ENCODE assay signal across 10 mouse cellular contexts in genomic region chr2:42661656-42662315, GRCm38 (mm10). TPM values are rescaled to one million over a fixed set of nuclear protein-coding genes. Genes with fewer than 3 reads are reported as not detected.
DNase-seq lines count a peak whose midpoint lies in the region; ATAC-seq lines count a peak whose summit lies in the region.
"Had no signal": no experiment of that assay in that cellular context is flagged by ENCODE, and none has a peak within 500 bp of the region (broad histone marks: within the 10 kb centered on the region; RNA-seq: fewer than 3 reads in every experiment).

No protein-coding gene starts in this region.

- H3K4me2 ChIP-seq in forebrain, embryonic 13.5 days, result no peak overlapping the region
- H3K4me2 ChIP-seq in forebrain, embryonic 15.5 days (replicated peaks), result no peak overlapping the region
- H3K4me2 ChIP-seq in midbrain, embryonic 13.5 days (replicated peaks), result no peak overlapping the region

- ATAC-seq in forebrain, embryonic 13.5 days, result peak; percentile 57; the same call in 1 of the 2 replicates
- no peak for ATAC-seq in forebrain, embryonic 15.5 days (replicated peaks)
- ATAC-seq in midbrain, embryonic 13.5 days, result 0 out of 2 replicates have a peak, but pooled peaks have one; percentile 66
- no peak for ATAC-seq in activated CD4-positive, CD25-positive, alpha-beta regulatory T cell, adult 4 months

- no peak overlapping the region for H3K4me3 ChIP-seq in forebrain, embryonic 13.5 days
- H3K4me3 ChIP-seq in forebrain, embryonic 15.5 days, result no peak overlapping the region
- H3K4me3 ChIP-seq in midbrain, embryonic 13.5 days (replicated peaks), result no peak overlapping the region

- DNase-seq in left cerebral cortex, postnatal 14 days (ENCODE audit: low spot score in 2 of 2), result peak; percentile 33 to 69
- no peak for DNase-seq in left cerebral cortex, adult 11 months (ENCODE audit: low spot score)
- peak; percentile 37 for DNase-seq in ZHBTc4 (ENCODE audit: low read depth, low spot score)
- no peak for DNase-seq in lung, postnatal 10 days
- DNase-seq: lung, postnatal 4 days had no signal

- H3K27ac ChIP-seq in forebrain, embryonic 13.5 days, result no peak overlapping the region
- H3K27ac ChIP-seq in forebrain, embryonic 15.5 days (replicated peaks), result no peak overlapping the region
- H3K27ac ChIP-seq in midbrain, embryonic 13.5 days, result no peak overlapping the region

- H3K27me3 ChIP-seq in forebrain, embryonic 13.5 days, result no peaks in the 10 kb centered on the region
- H3K27me3 ChIP-seq in forebrain, embryonic 15.5 days, result no peaks in the 10 kb centered on the region
- no peaks in the 10 kb centered on the region for H3K27me3 ChIP-seq in midbrain, embryonic 13.5 days

- no peaks in the 10 kb centered on the region for H3K9me3 ChIP-seq in forebrain, embryonic 13.5 days (replicated peaks)
- no peaks in the 10 kb centered on the region for H3K9me3 ChIP-seq in forebrain, embryonic 15.5 days
- no peaks in the 10 kb centered on the region for H3K9me3 ChIP-seq in midbrain, embryonic 13.5 days

- 35% methylated on average over 10 of the region's 10 CpGs for WGBS in forebrain, embryonic 13.5 days
- 30% methylated on average over 10 of the region's 10 CpGs for WGBS in forebrain, embryonic 15.5 days
- WGBS in midbrain, embryonic 13.5 days, result 32% methylated on average over 10 of the region's 10 CpGs

- intact Hi-C loops in left cerebral cortex, postnatal 14 days (cut with DNase I), result no loop called here

- no peak overlapping the region for H3K9ac ChIP-seq in forebrain, embryonic 13.5 days
- H3K9ac ChIP-seq in forebrain, embryonic 15.5 days (replicated peaks), result no peak overlapping the region
- H3K9ac ChIP-seq in midbrain, embryonic 13.5 days (replicated peaks), result no peak overlapping the region

- H3K4me1 ChIP-seq in forebrain, embryonic 13.5 days, result peaks cover 5% of the 10 kb centered on the region; the same call in 1 of the 2 replicates
- 0 out of 2 replicates have a peak, but pooled peaks cover 4% of the 10 kb centered on the region for H3K4me1 ChIP-seq in forebrain, embryonic 15.5 days
- H3K4me1 ChIP-seq in midbrain, embryonic 13.5 days (replicated peaks), result peaks cover 10% of the 10 kb centered on the region; the same call in 1 of the 2 replicates

- H3K36me3 ChIP-seq in forebrain, embryonic 13.5 days (ENCODE audit: poor library complexity, severe bottlenecking), result no peaks in the 10 kb centered on the region
- H3K36me3 ChIP-seq in forebrain, embryonic 15.5 days, result no peaks in the 10 kb centered on the region
- H3K36me3 ChIP-seq in midbrain, embryonic 13.5 days, result no peaks in the 10 kb centered on the region

RNA-seq across cellular contexts. Expression of gene Lrp1b, which starts 8.4 kb away (rescaled TPM):
- 6.4 and 8.7 TPM in 2 replicates for polyA plus RNA-seq in forebrain, embryonic 13.5 days (2015; fragmentation: Nextera tagmentation; extraction: Ambion mirVana)
- 9.1 and 10.7 TPM in 2 replicates for polyA plus RNA-seq in forebrain, embryonic 15.5 days (2015; fragmentation: Nextera tagmentation; extraction: Ambion mirVana)
- 10 to 100 TPM; 52.0 to 55.6 TPM for total RNA-seq in left cerebral cortex, postnatal 14 days (2021)
- polyA plus RNA-seq in midbrain, embryonic 13.5 days (2015; fragmentation: Nextera tagmentation; extraction: Ambion mirVana), result 13.6 and 13.7 TPM in 2 replicates
- under 1 TPM in 1 of 2 experiments, not detected in 1; 0.15 TPM for polyA plus RNA-seq in activated CD4-positive, CD25-positive, alpha-beta regulatory T cell, adult 4 months (2017; shearing (Covaris generic))
- total RNA-seq: hematopoietic stem cell, adult 5-6 weeks had no signal

Comparison
In these comparisons a context has a peak if more than half of its experiments do, and no peak if none do; other contexts are left out.
1. ATAC-seq: peak in forebrain, embryonic 13.5 days (single experiment) and midbrain, embryonic 13.5 days (single experiment); none in forebrain, embryonic 15.5 days (single experiment) and activated CD4-positive, CD25-positive, alpha-beta regulatory T cell, adult 4 months (single experiment).
2. DNase-seq: peak in left cerebral cortex, postnatal 14 days (2 of 2) and ZHBTc4 (single experiment); none in left cerebral cortex, adult 11 months (single experiment) and lung, postnatal 10 days (single experiment).